Mouse (Mus musculus): ENCODE data around the gene Copa. TPM values are rescaled to one million over a fixed set of nuclear protein-coding genes. Genes with fewer than 3 reads are reported as not detected.

The Copa gene
- polyA plus RNA-seq, 1 experiment from 2014 or later = 219 TPM

DNA sequence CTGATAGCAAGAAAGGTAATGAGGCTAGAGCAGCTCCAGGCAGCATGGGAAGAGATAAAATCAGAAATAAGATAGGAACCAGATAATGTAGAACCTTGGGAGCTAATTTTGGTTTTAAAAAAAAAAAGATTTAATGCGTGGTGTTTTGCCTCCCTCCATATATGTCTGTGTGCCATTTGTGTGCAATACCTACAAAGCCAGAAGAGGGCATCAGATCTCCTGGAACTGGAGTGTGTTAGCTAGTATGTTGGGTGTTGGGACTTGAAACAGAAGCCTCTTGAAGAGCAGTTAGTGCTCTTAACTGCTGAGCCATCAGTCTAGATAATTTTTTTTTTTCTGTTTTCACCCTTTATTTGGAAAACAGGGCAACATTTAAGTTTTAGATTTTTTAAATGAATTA is 61.2 kb downstream of the Copa start:
- Histone ChIP-seq H3K4me3 (replicated peaks) (no peak overlapping the region), H3K27ac (no peak overlapping the region), H3K9me3 (no peaks in the 10 kb centered on the region), H3K36me3 (no peaks in the 10 kb centered on the region), H3K9ac (replicated peaks) (no peak overlapping the region), H3K27me3 (no peaks in the 10 kb centered on the region), H3K4me1 (replicated peaks) (0 out of 2 replicates have a peak, but pooled peaks cover 7% of the 10 kb centered on the region), H3K4me2 (no peak overlapping the region)
- ATAC-seq (ENCODE audit: insufficient number of reproducible peaks, insufficient read depth, low FRiP score, low TSS enrichment, low read depth) = no peak
- 32% methylated on average over 1 of the region's 1 CpGs for WGBS

DNA sequence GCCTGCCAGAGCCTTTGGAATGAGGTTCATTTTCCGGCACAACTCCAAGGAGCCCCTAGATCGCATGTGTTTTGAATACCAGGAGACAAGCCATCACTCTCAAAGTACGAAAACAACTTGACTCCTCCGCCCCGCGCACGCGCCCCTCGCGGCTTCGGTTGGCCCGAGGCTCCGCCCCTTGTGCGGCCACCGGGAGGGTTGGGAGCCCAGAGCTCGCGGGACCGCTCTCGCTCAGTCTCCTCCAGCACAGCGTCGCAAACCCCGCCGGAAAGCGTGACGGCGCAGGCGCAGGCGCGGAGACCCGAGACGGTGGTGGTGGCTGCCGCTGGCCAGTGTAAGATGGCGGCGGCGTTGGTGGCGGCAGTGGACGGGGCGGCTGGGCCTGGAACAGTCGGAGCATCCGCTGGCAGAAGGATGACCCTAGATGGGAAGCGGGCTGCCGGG is 65.5 kb downstream of the Copa start, which contains the start of gene Dcaf8:
Gene Dcaf8 (plus strand): TSS at position 250 of the 444 bp plus-strand sequence.
- ATAC-seq (ENCODE audit: insufficient number of reproducible peaks, insufficient read depth, low FRiP score, low TSS enrichment, low read depth) = peak; percentile 98
- 0% methylated on average over 42 of the region's 42 CpGs for whole genome bisulfite sequencing
- Histone ChIP-seq H3K9ac (replicated peaks) (peak within 1 kb of the TSS; percentile 98), H3K4me2 (peak within 1 kb of the TSS; percentile 71), H3K4me1 (replicated peaks) (peaks cover 13% of the 10 kb centered on the region; the same call in 1 of the 2 replicates), H3K4me3 (replicated peaks) (peak within 1 kb of the TSS; percentile 88), H3K36me3 (peaks cover 27% of the 10 kb centered on the region), H3K27ac (peak within 1 kb of the TSS; percentile 95), H3K9me3 (no peaks in the 10 kb centered on the region), H3K27me3 (no peaks in the 10 kb centered on the region)

GRCm38 (mm10) chr1:172148279-172148954 is 66.1 kb downstream of the Copa start:
- ATAC-seq (ENCODE audit: insufficient number of reproducible peaks, insufficient read depth, low FRiP score, low TSS enrichment, low read depth) = peak; percentile 65
- H3K36me3 ChIP-seq = peaks cover 32% of the 10 kb centered on the region
- H3K9ac ChIP-seq (replicated peaks) = peak overlapping the region; percentile 98
- peak overlapping the region; percentile 95 for H3K27ac ChIP-seq
- no peaks in the 10 kb centered on the region for H3K9me3 ChIP-seq
- H3K4me2 ChIP-seq = peak overlapping the region; percentile 71
- WGBS = under 1% methylated on average over 40 of the region's 40 CpGs
- peak overlapping the region; percentile 88 for H3K4me3 ChIP-seq (replicated peaks)
- H3K27me3 ChIP-seq = no peaks in the 10 kb centered on the region
- peaks cover 13% of the 10 kb centered on the region; the same call in 1 of the 2 replicates for H3K4me1 ChIP-seq (replicated peaks)

- Histone ChIP-seq H3K27ac (peak overlapping the region; percentile 95), H3K36me3 (peaks cover 40% of the 10 kb centered on the region), H3K9ac (replicated peaks) (peak overlapping the region; percentile 98), H3K27me3 (no peaks in the 10 kb centered on the region), H3K9me3 (no peaks in the 10 kb centered on the region), H3K4me2 (peak overlapping the region; percentile 71), H3K4me3 (replicated peaks) (peak overlapping the region; percentile 88), H3K4me1 (replicated peaks) (peaks cover 13% of the 10 kb centered on the region; the same call in 1 of the 2 replicates)
- no peak for ATAC-seq (ENCODE audit: insufficient number of reproducible peaks, insufficient read depth, low FRiP score, low TSS enrichment, low read depth)
- WGBS = 20% methylated on average over 19 of the region's 19 CpGs
Observed at GRCm38 (mm10) chr1:172148955-172149815, 66.9 kb downstream of the Copa start.

DNA sequence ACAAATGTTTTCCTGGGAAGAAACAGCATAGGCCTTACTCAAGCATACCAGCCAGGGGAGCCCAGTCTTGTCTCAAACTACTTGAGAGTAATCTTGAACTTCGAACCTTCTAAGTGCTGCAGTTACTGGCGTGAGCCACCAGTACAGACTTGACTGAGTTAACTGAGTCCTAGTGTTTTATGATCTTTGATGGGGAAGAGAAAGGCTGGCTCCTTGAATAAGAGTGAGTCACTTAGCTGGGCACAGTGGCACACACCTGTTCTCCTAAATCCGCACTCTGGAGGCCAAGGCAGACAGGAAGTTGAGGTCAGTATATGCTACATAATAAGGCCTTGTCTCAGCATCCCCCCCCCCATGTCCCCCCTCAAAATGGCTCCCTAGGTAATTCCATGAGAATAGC is 72.2 kb downstream of the Copa start:
- no peak for ATAC-seq (ENCODE audit: insufficient number of reproducible peaks, insufficient read depth, low FRiP score, low TSS enrichment, low read depth)
- H3K36me3 ChIP-seq = peaks cover 74% of the 10 kb centered on the region

DNA sequence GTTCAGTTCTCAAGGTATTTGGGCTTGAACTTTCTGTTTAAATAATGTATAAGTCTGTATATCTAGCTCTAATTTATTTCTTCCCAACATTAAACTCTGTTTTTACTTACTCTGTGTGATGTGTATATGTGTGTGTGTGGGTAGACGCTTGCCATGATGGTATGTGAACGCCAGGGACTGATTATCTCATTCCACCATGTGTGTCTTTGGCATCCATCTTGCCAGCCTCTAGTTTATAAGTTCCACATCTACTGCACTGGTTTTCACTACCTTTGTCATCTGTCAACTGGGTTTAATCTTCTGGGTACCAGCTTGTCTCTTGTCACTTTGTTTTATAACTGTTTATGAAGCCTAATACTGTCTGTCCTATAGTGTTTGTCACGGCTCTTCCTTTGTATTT is 73.2 kb downstream of the Copa start:
- no peaks in the 10 kb centered on the region for H3K9me3 ChIP-seq
- H3K36me3 ChIP-seq = peaks cover 69% of the 10 kb centered on the region
- WGBS = 97% methylated on average over 3 of the region's 3 CpGs
- no peak for ATAC-seq (ENCODE audit: insufficient number of reproducible peaks, insufficient read depth, low FRiP score, low TSS enrichment, low read depth)
- H3K4me1 ChIP-seq (replicated peaks) = 0 out of 2 replicates have a peak, but pooled peaks cover 7% of the 10 kb centered on the region
- no peak overlapping the region for H3K4me2 ChIP-seq
- no peak overlapping the region for H3K27ac ChIP-seq
- no peak overlapping the region for H3K9ac ChIP-seq (replicated peaks)
- no peak overlapping the region for H3K4me3 ChIP-seq (replicated peaks)
- no peaks in the 10 kb centered on the region for H3K27me3 ChIP-seq

More for the DNA sequence above, 72.2 kb downstream of the Copa start:
- 83% methylated on average over 3 of the region's 3 CpGs for WGBS
- H3K27me3 ChIP-seq = no peaks in the 10 kb centered on the region
- no peak overlapping the region for H3K4me2 ChIP-seq
- peaks cover 10% of the 10 kb centered on the region; the same call in 1 of the 2 replicates for H3K4me1 ChIP-seq (replicated peaks)
- no peaks in the 10 kb centered on the region for H3K9me3 ChIP-seq
- H3K9ac ChIP-seq (replicated peaks) = no peak overlapping the region
- no peak overlapping the region for H3K4me3 ChIP-seq (replicated peaks)
- no peak overlapping the region for H3K27ac ChIP-seq

DNA sequence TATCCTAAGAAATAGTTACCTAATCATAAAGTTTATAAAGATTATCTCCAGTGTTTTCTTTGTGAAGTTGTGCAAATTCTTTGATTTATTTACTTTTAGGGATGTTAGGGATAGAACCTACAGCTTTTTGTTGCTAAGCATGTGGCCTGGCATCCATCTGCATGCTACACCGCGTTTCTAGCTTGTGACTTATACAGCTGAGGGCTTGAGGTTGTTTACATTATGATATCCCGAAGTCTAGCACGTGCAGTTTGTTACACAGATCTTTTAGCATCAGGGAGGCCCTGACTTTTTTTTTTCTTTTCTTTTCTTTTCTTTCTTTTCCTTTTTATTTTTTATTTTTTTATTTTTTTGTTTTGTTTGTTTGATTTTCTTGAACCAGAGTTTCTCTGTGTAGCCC is 77.6 kb downstream of the Copa start:
- no peak overlapping the region for H3K9ac ChIP-seq (replicated peaks)

DNA sequence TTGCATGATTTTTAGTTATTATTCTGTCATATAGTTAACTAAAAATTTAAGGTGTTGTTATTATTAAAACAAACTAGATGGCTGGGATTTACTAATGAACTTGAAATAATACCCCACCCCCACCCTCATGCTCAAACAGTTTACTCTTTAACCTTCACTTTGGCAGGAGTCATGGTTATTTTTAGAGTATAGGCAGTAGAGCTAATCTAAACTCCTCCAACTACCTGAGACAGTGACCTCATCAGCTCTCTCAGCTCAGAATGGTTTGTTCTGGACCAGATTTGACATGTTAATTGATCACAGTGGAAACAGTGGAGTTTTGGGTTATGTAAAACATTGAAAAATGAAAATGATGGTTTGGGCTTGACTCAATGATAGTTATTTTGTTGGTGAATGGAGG is 78.2 kb downstream of the Copa start:
- ATAC-seq (ENCODE audit: insufficient number of reproducible peaks, insufficient read depth, low FRiP score, low TSS enrichment, low read depth) = no peak
- Histone ChIP-seq H3K27ac (no peak overlapping the region), H3K9ac (replicated peaks) (no peak overlapping the region), H3K36me3 (peaks cover 41% of the 10 kb centered on the region), H3K9me3 (no peaks in the 10 kb centered on the region), H3K4me1 (replicated peaks) (0 out of 2 replicates have a peak, but pooled peaks cover 2% of the 10 kb centered on the region), H3K4me2 (no peak overlapping the region), H3K4me3 (replicated peaks) (no peak overlapping the region), H3K27me3 (no peaks in the 10 kb centered on the region)

More for the DNA sequence above, 77.6 kb downstream of the Copa start:
- H3K4me1 ChIP-seq (replicated peaks) = 0 out of 2 replicates have a peak, but pooled peaks cover 2% of the 10 kb centered on the region
- no peak overlapping the region for H3K27ac ChIP-seq
- H3K36me3 ChIP-seq = peaks cover 40% of the 10 kb centered on the region
- no peak overlapping the region for H3K4me2 ChIP-seq
- H3K9me3 ChIP-seq = no peaks in the 10 kb centered on the region
- H3K27me3 ChIP-seq = no peaks in the 10 kb centered on the region
- WGBS = 86% methylated on average over 4 of the region's 4 CpGs
- no peak for ATAC-seq (ENCODE audit: insufficient number of reproducible peaks, insufficient read depth, low FRiP score, low TSS enrichment, low read depth)
- no peak overlapping the region for H3K4me3 ChIP-seq (replicated peaks)

DNA sequence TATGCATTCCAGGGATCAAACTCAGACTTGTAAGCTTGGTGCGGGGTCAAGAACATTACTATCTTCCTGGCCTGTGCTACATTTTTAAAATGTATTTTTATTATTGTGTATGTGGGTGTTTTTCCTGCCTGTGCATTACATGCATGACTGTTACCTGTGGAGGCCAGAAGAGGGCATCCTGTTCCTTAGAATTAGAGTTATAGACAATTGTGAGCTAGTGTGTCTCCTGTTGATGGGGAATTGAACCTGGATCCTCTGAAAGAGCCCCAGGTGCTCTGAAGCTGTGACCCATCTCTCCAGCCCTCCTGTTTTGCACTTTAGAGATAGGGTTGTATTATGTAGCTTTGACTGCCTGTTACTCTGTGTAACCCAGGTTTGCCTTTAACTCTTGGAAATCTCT is 79.7 kb downstream of the Copa start:
- Histone ChIP-seq H3K27me3 (no peaks in the 10 kb centered on the region), H3K4me3 (replicated peaks) (no peak overlapping the region), H3K9ac (replicated peaks) (no peak overlapping the region), H3K27ac (no peak overlapping the region), H3K4me2 (no peak overlapping the region), H3K4me1 (replicated peaks) (0 out of 2 replicates have a peak, but pooled peaks cover 2% of the 10 kb centered on the region), H3K9me3 (no peaks in the 10 kb centered on the region), H3K36me3 (peaks cover 41% of the 10 kb centered on the region)
- ATAC-seq (ENCODE audit: insufficient number of reproducible peaks, insufficient read depth, low FRiP score, low TSS enrichment, low read depth) = no peak
- WGBS = 96% methylated on average over 1 of the region's 1 CpGs

DNA sequence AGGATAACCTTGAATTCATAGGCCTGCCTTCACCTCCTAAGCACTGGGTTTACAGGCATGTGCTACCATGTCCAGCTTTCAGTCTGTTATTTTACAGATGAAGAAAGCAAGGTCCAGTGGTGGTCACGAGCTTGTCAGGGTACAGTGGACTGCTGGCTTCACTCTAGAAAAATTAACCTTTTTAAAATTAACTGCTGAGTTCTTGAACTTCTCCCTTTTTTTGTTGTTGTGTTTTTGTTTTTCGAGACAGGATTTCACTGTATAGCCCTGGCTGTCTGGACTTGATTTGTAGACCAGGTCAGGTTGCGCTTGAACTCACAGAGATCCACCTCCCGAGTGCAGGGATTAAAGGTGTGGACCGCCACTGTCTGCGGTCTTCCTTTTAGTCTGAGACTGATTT is 80.6 kb downstream of the Copa start:
- Histone ChIP-seq H3K27ac (no peak overlapping the region), H3K27me3 (no peaks in the 10 kb centered on the region), H3K9ac (replicated peaks) (no peak overlapping the region), H3K9me3 (no peaks in the 10 kb centered on the region), H3K4me2 (no peak overlapping the region), H3K4me1 (replicated peaks) (0 out of 2 replicates have a peak, but pooled peaks cover 2% of the 10 kb centered on the region), H3K4me3 (replicated peaks) (no peak overlapping the region), H3K36me3 (peaks cover 48% of the 10 kb centered on the region)
- WGBS = 79% methylated on average over 6 of the region's 6 CpGs
- ATAC-seq (ENCODE audit: insufficient number of reproducible peaks, insufficient read depth, low FRiP score, low TSS enrichment, low read depth) = no peak

- Histone ChIP-seq H3K4me3 (replicated peaks) (no peak overlapping the region), H3K36me3 (peaks cover 88% of the 10 kb centered on the region), H3K4me2 (no peak overlapping the region), H3K27ac (no peak overlapping the region), H3K27me3 (no peaks in the 10 kb centered on the region), H3K4me1 (replicated peaks) (no peaks in the 10 kb centered on the region), H3K9ac (replicated peaks) (no peak overlapping the region), H3K9me3 (no peaks in the 10 kb centered on the region)
- ATAC-seq (ENCODE audit: insufficient number of reproducible peaks, insufficient read depth, low FRiP score, low TSS enrichment, low read depth) = no peak
- 93% methylated on average over 5 of the region's 5 CpGs for WGBS
Observed at GRCm38 (mm10) chr1:172167911-172168310, 85.6 kb downstream of the Copa start.
